Mouse (Mus musculus) midbrain, embryonic 16.5 days (tissue): Measurements from ENCODE around the gene Cntnap1. TPM values are rescaled to one million over a fixed set of nuclear protein-coding genes. Genes with fewer than 3 reads are reported as not detected.

Experiments
- ATAC-seq: fragments of 200-750 bp; cut with Nextera tagmentation; 2 replicates; pipeline ENCODE4 v1.8.0; 2017; ENCODE audit warnings: moderate TSS enrichment
- H3K27ac ChIP-seq: fragments of 300-500 bp; sonication (generic); 2 replicates; pipeline ENCODE4 v1.5.1; 2014; ENCODE audit warnings: mild to moderate bottlenecking, low read length, mixed read lengths
- H3K27me3 ChIP-seq: fragments of 300-500 bp; sonication (generic); 2 replicates; pipeline ENCODE4 v1.6.1; 2014; ENCODE audit warnings: low read depth, low read length, mixed read lengths; ENCODE audit not compliant: control insufficient read depth, insufficient read depth
- H3K36me3 ChIP-seq: fragments of 300-500 bp; sonication (generic); 2 replicates; pipeline ENCODE4 v1.6.1; 2014; ENCODE audit warnings: mild to moderate bottlenecking, low read length, moderate library complexity, mixed read lengths; ENCODE audit not compliant: control insufficient read depth, insufficient read depth
- H3K4me1 ChIP-seq: fragments of 300-500 bp; sonication (generic); 2 replicates; pipeline ENCODE4 v1.6.1; 2014; ENCODE audit warnings: mild to moderate bottlenecking, low read length, mixed read lengths; ENCODE audit not compliant: control insufficient read depth, insufficient read depth
- H3K4me2 ChIP-seq: fragments of 300-500 bp; sonication (generic); 2 replicates; pipeline ENCODE4 v1.6.1; 2014; ENCODE audit warnings: mild to moderate bottlenecking, low read length, mixed read lengths
- H3K4me3 ChIP-seq: fragments of 300-500 bp; sonication (generic); 2 replicates; pipeline ENCODE4 v1.5.1; 2014; ENCODE audit warnings: low read depth, mild to moderate bottlenecking, low read length, moderate library complexity, mixed read lengths
- H3K9ac ChIP-seq: fragments of 300-500 bp; sonication (generic); 2 replicates; pipeline ENCODE4 v1.6.1; 2014; ENCODE audit warnings: low read depth, low read length, mixed read lengths
- H3K9me3 ChIP-seq: fragments of 300-500 bp; sonication (generic); replicated peaks from 2 replicates; pipeline ENCODE4 v1.6.1; 2014; ENCODE audit warnings: mild to moderate bottlenecking, low read length, mixed read lengths; ENCODE audit not compliant: control insufficient read depth, poor library complexity, severe bottlenecking
- WGBS: fragments of 180-500 bp; shearing (Covaris S2); extraction: QIAGEN DNeasy Blood & Tissue Kit; methylation state at CpG from one replicate; pipeline ENCODE4 v1.1.7; 2014; 5-methylcytosine and 5-hydroxymethylcytosine counted together
- polyA plus RNA-seq: library from polyadenylated mRNA; unstranded; fragments of >200 nt; fragmentation: Nextera tagmentation; extraction: Ambion mirVana; gene quantifications from 2 replicates; pipeline ENCODE4 v1.2.1, GENCODE M21; 2015

The Cntnap1 gene
- polyA plus RNA-seq, 1 experiment from 2014 or later: 4.7 TPM

DNA sequence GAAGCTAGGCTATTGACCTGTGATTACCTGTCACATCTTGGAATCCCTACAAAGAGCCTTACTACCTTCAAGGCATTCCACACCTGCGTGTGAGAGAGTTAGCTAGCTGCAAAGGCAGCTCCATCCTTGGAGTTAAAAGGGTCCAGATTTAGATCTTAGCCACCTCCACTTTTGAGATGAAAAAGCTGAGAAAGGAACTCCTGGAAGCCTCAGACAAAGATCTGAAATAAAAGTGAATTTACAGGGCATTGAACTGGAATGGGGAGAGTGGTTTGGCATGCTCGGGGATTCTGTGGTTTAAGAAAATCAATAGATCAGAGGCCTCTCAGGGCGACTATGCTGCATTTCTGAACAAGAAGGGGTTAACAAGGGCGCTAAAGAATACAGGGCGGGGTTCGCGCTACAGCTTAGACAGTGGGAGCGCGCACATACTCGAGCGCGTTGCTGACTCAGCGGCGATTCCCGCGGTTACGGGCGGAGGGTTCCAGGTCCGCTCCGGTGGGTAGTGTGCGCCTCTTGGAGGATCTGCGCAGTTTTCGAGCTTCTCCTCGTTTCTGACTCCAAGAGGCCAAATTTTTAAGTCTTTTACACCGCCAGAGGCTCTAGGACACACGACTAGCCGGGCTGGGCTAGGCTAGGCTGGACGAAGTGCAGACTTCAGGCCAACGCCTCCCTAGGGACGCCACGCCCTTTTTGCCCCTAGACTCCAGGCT, 1.6 kb downstream of the Cntnap1 start:
- Histone ChIP-seq H3K36me3 (peaks cover 4% of the 10 kb centered on the region; the same call in 1 of the 2 replicates), H3K27me3 (peaks cover 25% of the 10 kb centered on the region), H3K9me3 (no peaks in the 10 kb centered on the region), H3K4me2 (peak overlapping the region; percentile 92), H3K9ac (peak overlapping the region; percentile 63), H3K27ac (peak overlapping the region; percentile 79), H3K4me3 (peak overlapping the region; percentile 54), H3K4me1 (peaks cover 57% of the 10 kb centered on the region)
- ATAC-seq: peak; percentile 70
- under 1% methylated on average over 31 of the region's 31 CpGs for whole genome bisulfite sequencing

DNA sequence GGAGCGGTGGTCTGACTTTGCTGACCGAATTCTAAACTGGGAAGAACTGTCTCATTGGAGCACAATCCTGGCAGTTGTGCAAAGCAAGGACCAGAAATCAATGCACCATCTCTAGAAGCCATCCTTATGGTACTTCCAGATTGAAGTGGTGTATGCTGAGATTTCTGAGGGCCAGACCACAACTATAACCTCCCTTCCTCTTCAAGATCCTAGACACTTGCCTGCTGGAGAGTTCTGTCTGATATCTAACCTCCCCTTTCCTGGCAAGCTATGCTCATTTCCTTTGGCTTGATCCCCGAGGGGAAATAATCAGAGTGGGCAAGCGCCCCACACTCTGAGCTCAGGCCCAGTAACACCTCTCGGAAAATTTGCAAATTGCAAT, 2.1 kb downstream of the Cntnap1 start:
- no peak for ATAC-seq
- peak overlapping the region; percentile 54 for H3K4me3 ChIP-seq
- H3K36me3 ChIP-seq: peaks cover 3% of the 10 kb centered on the region; the same call in 1 of the 2 replicates
- WGBS: 9% methylated on average over 5 of the region's 5 CpGs
- peak overlapping the region; percentile 92 for H3K4me2 ChIP-seq
- peak overlapping the region; percentile 63 for H3K9ac ChIP-seq
- H3K27ac ChIP-seq: peak overlapping the region; percentile 79
- no peaks in the 10 kb centered on the region for H3K9me3 ChIP-seq
- peaks cover 63% of the 10 kb centered on the region for H3K4me1 ChIP-seq
- H3K27me3 ChIP-seq: peaks cover 23% of the 10 kb centered on the region

DNA sequence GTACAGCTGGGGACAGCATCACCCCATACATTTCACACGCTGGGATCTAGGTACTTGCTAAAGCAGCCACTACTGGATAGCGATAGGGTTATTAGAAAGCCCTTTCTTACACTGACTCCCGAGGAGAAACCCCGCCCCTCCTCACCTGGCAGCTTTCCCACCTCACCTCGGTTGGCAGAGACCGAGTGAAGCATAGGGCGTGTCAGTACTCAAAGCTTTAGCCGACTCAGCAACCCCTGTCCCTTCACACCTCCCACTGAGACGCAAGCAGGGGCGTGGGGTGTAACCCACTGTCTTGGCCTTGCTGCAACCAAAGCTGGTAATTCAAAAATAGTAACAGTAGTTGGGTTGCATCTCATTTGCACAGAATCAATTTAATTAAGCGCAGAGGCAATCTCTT, 2.8 kb downstream of the Cntnap1 start:
- Histone ChIP-seq H3K4me2 (peak overlapping the region; percentile 57), H3K27ac (no peak overlapping the region), H3K36me3 (no peaks in the 10 kb centered on the region), H3K27me3 (peaks cover 22% of the 10 kb centered on the region), H3K4me1 (peaks cover 64% of the 10 kb centered on the region), H3K9me3 (no peaks in the 10 kb centered on the region), H3K4me3 (no peak overlapping the region), H3K9ac (no peak overlapping the region)
- whole genome bisulfite sequencing: 8% methylated on average over 11 of the region's 11 CpGs
- ATAC-seq: no peak

DNA sequence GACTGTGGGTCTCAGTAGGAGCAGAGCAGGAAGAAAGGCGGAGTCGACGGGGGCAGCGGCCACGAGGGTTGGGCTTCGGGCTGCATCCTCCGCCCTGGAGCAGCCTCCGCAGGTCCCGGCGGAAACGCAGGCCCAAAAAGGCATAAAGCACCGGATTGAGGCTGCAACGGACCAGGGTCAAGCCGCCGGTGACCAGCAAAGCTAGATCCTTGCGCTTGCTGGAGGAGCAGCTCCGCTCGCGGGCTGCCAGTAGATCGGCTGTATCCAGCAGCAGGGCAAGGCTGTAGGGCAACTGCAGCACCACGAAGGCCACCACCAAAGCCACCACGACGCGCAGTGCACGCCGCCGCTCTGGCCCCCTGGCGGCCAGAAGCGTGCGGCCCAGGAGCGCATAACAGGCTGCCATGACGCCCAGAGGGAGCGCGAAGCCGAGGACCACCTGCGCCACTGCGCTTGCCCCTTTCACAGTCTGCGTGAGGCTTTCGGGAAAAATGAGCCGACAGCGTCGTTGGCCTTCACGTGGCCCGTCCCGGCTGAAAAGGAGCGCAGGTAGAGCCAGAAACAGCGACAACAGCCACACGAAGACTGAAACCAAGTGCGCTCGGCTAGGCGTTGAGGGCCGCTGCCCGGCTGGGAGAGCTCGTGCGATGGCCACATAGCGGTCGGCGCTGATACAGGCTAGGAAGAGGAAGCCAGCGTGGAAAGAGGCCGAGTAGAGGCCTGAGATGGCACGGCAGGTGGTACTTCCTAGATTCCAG, 3.5 kb downstream of the Cntnap1 start:
- Histone ChIP-seq H3K27ac (peak overlapping the region; percentile 23), H3K4me1 (peaks cover 63% of the 10 kb centered on the region), H3K4me3 (peak overlapping the region; percentile 26), H3K27me3 (peaks cover 24% of the 10 kb centered on the region), H3K9me3 (no peaks in the 10 kb centered on the region), H3K4me2 (peak overlapping the region; percentile 57), H3K9ac (peak overlapping the region; percentile 51), H3K36me3 (no peaks in the 10 kb centered on the region)
- under 1% methylated on average over 61 of the region's 61 CpGs for WGBS
- ATAC-seq: peak; percentile 33

DNA sequence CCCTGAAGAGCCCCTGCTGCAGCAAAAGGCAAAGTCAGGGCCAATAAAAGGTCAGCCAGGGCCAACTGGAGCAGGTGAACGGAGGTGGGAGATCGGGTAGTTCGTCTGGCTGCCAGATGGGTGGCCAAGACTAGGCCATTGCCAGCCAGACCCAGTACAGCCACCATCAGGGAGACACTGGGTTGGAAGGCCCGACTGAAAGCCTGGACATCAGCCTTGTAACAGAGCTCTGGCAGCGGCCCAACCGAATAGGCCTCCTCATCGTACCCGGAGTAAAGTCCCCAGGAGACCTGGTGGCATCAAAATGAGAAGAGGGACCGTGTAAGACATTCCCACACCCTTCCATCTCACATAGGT, 4.0 kb downstream of the Cntnap1 start:
- peak overlapping the region; percentile 51 for H3K9ac ChIP-seq
- 9% methylated on average over 9 of the region's 9 CpGs for WGBS
- no peaks in the 10 kb centered on the region for H3K9me3 ChIP-seq
- H3K36me3 ChIP-seq: no peaks in the 10 kb centered on the region
- peaks cover 19% of the 10 kb centered on the region for H3K27me3 ChIP-seq
- ATAC-seq: no peak
- peaks cover 58% of the 10 kb centered on the region for H3K4me1 ChIP-seq
- H3K27ac ChIP-seq: no peak overlapping the region; the same call in 1 of the 2 replicates
- H3K4me2 ChIP-seq: peak overlapping the region; percentile 57
- H3K4me3 ChIP-seq: peak overlapping the region; percentile 26

DNA sequence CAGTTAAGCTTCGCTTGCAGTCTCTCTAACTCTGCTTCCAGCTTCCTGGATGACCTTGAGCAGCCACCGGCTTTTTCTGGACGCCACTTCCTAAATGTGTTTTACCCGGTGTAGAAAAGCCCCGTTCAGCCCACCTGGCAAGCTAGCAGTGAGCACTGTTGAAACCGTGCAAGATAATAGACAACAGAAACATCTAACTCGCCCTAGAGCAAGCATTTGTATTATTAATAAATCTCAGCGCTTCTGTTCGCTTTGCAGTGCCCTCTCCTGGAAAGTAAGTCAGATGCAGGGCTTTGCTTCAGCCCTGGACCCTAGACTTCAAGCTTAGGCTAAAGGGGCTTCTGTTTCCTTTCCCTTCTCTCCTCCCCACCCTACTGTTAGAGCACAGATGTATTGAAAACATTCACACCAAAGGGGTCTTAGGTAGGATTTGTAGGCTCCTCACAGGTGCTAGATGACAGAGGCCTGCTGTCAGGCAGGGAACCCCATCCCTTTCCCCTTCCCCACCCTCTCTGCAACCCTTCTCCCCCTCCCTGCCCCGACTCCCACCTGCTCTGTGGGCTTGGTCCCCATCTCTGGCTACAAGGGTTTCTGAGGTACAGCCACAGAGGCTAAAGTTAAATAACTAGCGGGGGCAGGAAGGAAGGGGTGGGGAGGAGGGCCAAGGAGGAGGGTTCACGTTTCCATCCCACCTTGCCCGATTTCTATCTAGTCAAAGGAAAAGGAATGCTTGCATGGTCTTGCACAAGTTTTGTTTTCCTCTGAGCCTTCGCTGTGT, 4.7 kb downstream of the Cntnap1 start, which contains the start of gene Ccr10:
Ccr10 (minus strand) TSS at position 593 of the 778 bp plus-strand sequence.
- Histone ChIP-seq H3K27me3 (peaks cover 18% of the 10 kb centered on the region; the same call in 1 of the 2 replicates), H3K27ac (peak within 1 kb of the TSS; percentile 73)
- ATAC-seq: no peak

DNA sequence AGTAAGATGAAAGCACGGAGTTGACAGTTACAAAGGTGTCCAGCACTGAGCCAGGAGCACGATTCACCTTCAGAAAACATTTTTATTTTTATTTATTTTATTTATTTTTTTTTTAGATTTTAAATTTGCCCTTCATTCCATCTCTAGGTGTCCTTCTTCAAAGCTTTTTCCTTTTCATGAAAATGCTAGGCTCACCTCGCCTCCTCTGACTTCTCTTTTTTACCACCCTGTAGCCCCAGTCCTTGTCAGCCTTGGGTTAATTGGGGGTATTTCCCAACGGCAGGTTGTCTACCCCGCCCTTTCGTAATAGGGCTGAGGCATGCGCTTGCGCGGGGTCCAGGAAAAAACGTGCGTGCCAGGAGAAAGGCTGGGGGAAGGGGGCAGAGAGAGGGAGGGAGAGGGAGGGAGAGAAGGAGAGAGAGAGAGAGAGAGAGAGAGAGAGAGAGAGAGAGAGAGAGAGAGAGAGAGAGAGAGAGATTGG, 5.4 kb downstream of the Cntnap1 start:
- Histone ChIP-seq H3K36me3 (no peaks in the 10 kb centered on the region), H3K4me1 (peaks cover 46% of the 10 kb centered on the region), H3K9ac (peak overlapping the region; percentile 75), H3K27ac (peak overlapping the region; percentile 73), H3K9me3 (no peaks in the 10 kb centered on the region), H3K27me3 (peaks cover 18% of the 10 kb centered on the region; the same call in 1 of the 2 replicates), H3K4me2 (peak overlapping the region; percentile 74), H3K4me3 (peak overlapping the region; percentile 51)
- no peak for ATAC-seq
- 7% methylated on average over 11 of the region's 11 CpGs for WGBS

More for the DNA sequence above, 4.7 kb downstream of the Cntnap1 start, which contains the start of gene Ccr10:
- no peaks in the 10 kb centered on the region for H3K9me3 ChIP-seq
- no peaks in the 10 kb centered on the region for H3K36me3 ChIP-seq
- H3K4me3 ChIP-seq: peak within 1 kb of the TSS; percentile 51
- WGBS: 18% methylated on average over 14 of the region's 14 CpGs
- H3K4me1 ChIP-seq: peaks cover 51% of the 10 kb centered on the region
- peak within 1 kb of the TSS; percentile 74 for H3K4me2 ChIP-seq
- peak within 1 kb of the TSS; percentile 75 for H3K9ac ChIP-seq

DNA sequence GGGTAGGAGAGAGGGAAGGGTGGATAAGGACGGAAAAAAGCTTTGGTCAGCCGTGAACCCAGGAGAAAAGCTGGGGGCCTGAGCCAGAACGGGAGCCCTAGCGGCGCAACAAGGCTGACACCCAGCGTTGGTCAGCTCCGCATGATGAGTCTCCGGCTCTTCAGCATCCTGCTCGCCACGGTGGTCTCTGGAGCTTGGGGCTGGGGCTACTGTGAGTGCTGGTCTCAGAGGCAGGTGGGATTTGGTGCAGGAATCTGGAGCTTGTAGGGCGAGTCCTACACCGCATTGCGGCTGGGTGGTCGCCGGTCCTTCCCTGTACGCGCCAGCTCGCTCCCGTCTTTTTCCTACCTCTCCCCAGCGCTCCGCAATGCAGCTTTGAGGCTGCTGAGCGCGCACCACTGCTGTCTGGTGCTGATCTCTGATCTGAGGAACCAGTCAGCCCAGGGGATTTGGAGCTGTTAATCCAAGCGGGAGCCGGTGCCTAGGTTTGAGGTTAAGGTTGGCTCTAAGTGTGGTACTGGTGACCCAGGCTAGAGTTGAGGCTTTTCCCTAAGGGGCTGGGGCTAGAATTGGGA, 5.9 kb downstream of the Cntnap1 start:
- WGBS: 0% methylated on average over 25 of the region's 25 CpGs

More for the DNA sequence above, 5.9 kb downstream of the Cntnap1 start:
- H3K4me3 ChIP-seq: peak overlapping the region; percentile 51
- H3K9me3 ChIP-seq: no peaks in the 10 kb centered on the region
- H3K36me3 ChIP-seq: no peaks in the 10 kb centered on the region
- peak overlapping the region; percentile 73 for H3K27ac ChIP-seq
- peaks cover 18% of the 10 kb centered on the region; the same call in 1 of the 2 replicates for H3K27me3 ChIP-seq
- peak overlapping the region; percentile 75 for H3K9ac ChIP-seq
- H3K4me1 ChIP-seq: peaks cover 44% of the 10 kb centered on the region
- H3K4me2 ChIP-seq: peak overlapping the region; percentile 74
- ATAC-seq: no peak
